Mouse (Mus musculus): ENCODE measurements around the gene Zfp317. TPM values are rescaled to one million over a fixed set of nuclear protein-coding genes. Genes with fewer than 3 reads are reported as not detected.
"Not testable (repeated sequence)": the region's sequence is repeated elsewhere in the genome, so short reads cannot be mapped to it uniquely, and the experiment has no call there.

Gene Zfp317
- 24.7 and 30.1 TPM in 2 replicates for total RNA-seq (2021)
- long read RNA-seq, partial matches to known transcripts, result 0 of 12 reads
- long read RNA-seq, other reads (novel, unspliced or antisense), result 9 of 12 reads

DNA sequence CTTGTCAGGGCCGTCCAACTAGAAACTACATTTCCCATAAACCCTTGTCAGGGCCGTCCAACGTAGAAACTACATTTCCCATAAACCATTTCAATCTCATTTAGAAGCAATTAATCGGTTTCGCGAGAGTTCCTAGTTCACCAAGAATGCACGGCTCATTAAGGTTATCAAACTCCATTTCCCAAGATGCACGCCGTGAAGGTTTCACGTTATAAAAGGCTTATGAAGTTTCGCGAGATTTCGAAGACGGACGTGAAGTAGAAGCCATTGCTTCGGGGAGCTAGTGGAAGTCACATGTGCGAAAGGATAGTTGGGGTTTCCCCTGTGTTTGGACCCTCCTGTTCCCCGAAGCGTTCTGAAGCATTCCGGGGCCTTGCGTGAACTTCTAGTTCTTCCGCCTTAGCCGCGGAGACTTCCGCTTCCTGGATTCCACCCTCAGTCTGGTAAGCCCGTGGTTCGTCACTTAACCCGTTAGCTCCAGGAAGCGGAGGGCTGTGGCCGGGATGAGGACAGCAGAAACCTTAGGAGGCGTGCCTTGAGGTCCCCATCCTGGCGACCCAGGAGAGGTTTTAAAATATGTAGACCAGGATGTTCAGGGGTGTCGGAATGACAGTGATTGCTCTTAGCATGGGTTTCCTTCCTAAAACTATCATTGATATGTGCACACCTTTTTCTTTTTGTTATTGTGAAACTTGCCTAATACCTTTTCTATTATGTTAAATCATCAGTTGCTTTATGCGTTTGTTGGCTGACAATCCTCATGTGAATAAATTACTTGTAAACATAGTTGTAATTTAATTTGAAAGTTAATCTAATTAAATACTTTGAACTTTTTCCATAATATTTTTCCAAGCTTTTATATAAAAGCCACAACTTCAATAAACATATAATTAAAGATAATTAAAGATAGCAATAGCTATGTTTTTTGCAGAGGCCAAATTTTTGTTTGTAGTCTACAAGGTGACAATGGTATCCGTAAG, at the start of gene Zfp317:
Gene Zfp317 (plus strand): TSS at position 260 of the 980 bp plus-strand sequence.
- DNase-seq, result peak; percentile 69

DNA sequence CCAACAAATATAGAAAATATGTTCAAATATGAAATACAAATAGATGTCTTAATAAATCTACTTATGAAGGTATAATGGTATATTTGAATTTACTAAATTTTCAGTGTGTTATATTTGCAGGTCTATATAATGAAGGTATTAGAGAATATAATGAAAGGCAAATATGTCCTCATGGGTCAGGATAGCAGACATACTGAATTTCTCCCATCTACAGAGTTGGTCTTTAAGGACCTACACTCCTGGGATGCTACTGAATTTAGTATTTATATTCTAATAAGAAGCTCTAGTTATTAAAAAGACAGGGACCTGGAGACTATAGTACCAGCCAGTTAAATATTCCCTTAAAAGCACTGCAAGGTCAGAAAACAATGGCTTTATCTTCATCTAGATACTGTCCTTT, 39.6 kb upstream of the Zfp317 start, which contains the start of gene Olfr855:
Gene Olfr855 (plus strand): TSS at position 301 of the 400 bp plus-strand sequence.
- DNase-seq, result no peak

GRCm38 (mm10) chr9:19621297-19621696, 605 bp upstream of the Zfp317 start:
- no peak for DNase-seq

DNA sequence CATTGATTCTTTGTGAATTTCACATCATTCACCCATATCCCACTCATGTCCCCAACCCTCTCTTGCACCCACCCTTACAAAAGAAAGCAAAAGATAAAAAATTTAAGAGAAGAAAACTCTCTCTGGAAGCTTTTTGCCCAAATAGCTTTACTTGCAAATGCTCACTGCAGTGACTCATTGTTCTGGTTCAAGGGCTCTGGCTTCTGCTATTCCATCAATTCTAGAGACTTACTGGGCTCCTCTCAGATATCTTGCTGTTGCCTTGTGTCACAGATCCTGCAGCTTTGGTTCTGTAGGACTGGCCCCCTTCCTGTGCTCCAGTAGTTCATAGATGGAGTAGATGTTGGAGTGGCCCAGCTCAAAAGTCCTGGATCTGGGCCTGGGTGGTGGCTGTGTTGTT, 7.7 kb downstream of the Zfp317 start:
- DNase-seq, result no peak

DNA sequence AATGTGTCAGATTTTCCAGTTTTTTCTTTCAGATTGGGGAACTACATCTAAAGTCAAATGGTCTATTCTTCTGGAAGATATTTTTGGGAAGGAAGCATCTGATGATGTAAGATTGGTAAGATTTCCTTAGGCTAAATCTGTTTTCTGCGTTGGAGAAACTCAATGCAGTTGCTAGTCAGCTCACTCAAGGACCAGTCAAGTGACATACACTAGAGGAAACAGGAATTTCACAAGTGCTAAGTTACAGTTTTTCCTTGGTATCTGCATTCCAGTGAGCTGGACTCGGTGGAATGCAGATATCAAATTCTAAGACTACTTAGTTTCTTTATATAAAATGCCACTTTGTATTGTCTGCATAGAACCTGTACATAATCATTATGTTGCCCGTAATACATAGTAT, 23.3 kb downstream of the Zfp317 start:
- no peak for DNase-seq

DNA sequence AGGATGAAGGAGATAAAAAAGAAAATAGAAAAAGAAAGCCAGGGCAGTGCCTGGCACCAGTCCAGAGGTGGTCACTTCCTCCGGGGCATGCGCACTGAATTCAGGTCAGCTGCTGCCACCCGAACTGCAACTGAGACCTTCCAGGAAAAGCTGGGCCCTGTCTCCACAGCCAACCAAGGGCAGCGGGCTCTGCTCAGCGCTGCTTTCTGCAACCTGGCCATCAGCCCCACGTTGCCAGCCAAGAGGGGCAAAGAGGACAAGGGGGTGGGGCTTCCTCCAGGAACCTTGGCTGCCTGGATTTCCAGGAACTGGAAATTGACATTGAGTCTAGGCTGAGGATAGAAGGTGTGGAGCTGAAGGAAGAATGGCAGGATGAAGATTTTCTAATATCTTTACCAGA, 68.4 kb downstream of the Zfp317 start:
- no peak for DNase-seq

- DNase-seq, result no peak
Observed at GRCm38 (mm10) chr9:19691426-19691825, 69.5 kb downstream of the Zfp317 start.

- DNase-seq, result no peak
Observed at GRCm38 (mm10) chr9:19692430-19692829, 70.5 kb downstream of the Zfp317 start.

- DNase-seq, result not testable (repeated sequence)
Observed at GRCm38 (mm10) chr9:19694285-19694684, 72.4 kb downstream of the Zfp317 start.

GRCm38 (mm10) chr9:19694898-19695379, 73.0 kb downstream of the Zfp317 start:
- DNase-seq, result not testable (repeated sequence)

Other genes with a start within 250 kb of the Zfp317 start
- not detected in 2 replicates for gene Olfr847, start 243.4 kb upstream of the Zfp317 start, total RNA-seq (2021)
- not detected in 2 replicates for gene Olfr849, start 181.8 kb upstream of the Zfp317 start, total RNA-seq (2021)
- gene Olfr850, start 143.9 kb upstream of the Zfp317 start, total RNA-seq (2021), result not detected in 2 replicates
- gene Olfr851, start 128.8 kb upstream of the Zfp317 start, total RNA-seq (2021), result not detected in 2 replicates
- not detected in 2 replicates for gene Olfr853, start 81.0 kb upstream of the Zfp317 start, total RNA-seq (2021)
- gene Olfr854, start 54.7 kb upstream of the Zfp317 start, total RNA-seq (2021), result not detected in 2 replicates
- gene Olfr855, start 39.5 kb upstream of the Zfp317 start, total RNA-seq (2021), result not detected in 2 replicates
- gene Olfr857, start 87.3 kb downstream of the Zfp317 start, total RNA-seq (2021), result not detected in 2 replicates
- gene Olfr58, start 158.2 kb downstream of the Zfp317 start, total RNA-seq (2021), result not detected in 2 replicates
- gene Olfr859, start 182.8 kb downstream of the Zfp317 start, total RNA-seq (2021), result not detected in 2 replicates
- gene Olfr860, start 227.6 kb downstream of the Zfp317 start, total RNA-seq (2021), result not detected in 2 replicates